ENCODE assay signal across 15 mouse cellular contexts in genomic region chr4:57114617-57115592, GRCm38 (mm10). TPM values are rescaled to one million over a fixed set of nuclear protein-coding genes. Genes with fewer than 3 reads are reported as not detected.
A peak's percentile ranks its signal among the peaks of the same experiment; 100 is the strongest.
DNase-seq lines count a peak whose midpoint lies in the region; ATAC-seq lines count a peak whose summit lies in the region.
"Had no signal": no experiment of that assay in that cellular context is flagged by ENCODE, and none has a peak within 500 bp of the region (broad histone marks: within the 10 kb centered on the region; RNA-seq: fewer than 3 reads in every experiment).

No protein-coding gene starts in this region.

- no peak overlapping the region for H3K4me3 ChIP-seq in hindbrain, embryonic 13.5 days
- no peak overlapping the region for H3K4me3 ChIP-seq in hindbrain, embryonic 11.5 days (ENCODE audit: low read depth, low read length)
- no peak overlapping the region for H3K4me3 ChIP-seq in liver, embryonic 13.5 days (replicated peaks)
- no peak overlapping the region for H3K4me3 ChIP-seq in forebrain, embryonic 10.5 days
- H3K4me3 ChIP-seq: forebrain, embryonic 12.5 days; midbrain, embryonic 10.5 days had no signal

- no peaks in the 10 kb centered on the region for H3K27me3 ChIP-seq in hindbrain, embryonic 13.5 days
- H3K27me3 ChIP-seq in hindbrain, embryonic 11.5 days (ENCODE audit: control insufficient read depth, insufficient read depth, low read length) = no peaks in the 10 kb centered on the region
- H3K27me3 ChIP-seq in liver, embryonic 13.5 days = no peaks in the 10 kb centered on the region
- no peaks in the 10 kb centered on the region for H3K27me3 ChIP-seq in forebrain, embryonic 10.5 days (ENCODE audit: poor library complexity, severe bottlenecking)
- H3K27me3 ChIP-seq: forebrain, embryonic 12.5 days had no signal

- H3K9ac ChIP-seq in hindbrain, embryonic 13.5 days = no peak overlapping the region
- no peak overlapping the region for H3K9ac ChIP-seq in hindbrain, embryonic 11.5 days (ENCODE audit: low read depth, low read length)
- H3K9ac ChIP-seq in liver, embryonic 13.5 days = peak overlapping the region; percentile 4; the same call in 1 of the 2 replicates
- H3K9ac ChIP-seq: forebrain, embryonic 12.5 days had no signal

- no peak overlapping the region for H3K27ac ChIP-seq in hindbrain, embryonic 13.5 days
- H3K27ac ChIP-seq in hindbrain, embryonic 11.5 days (ENCODE audit: low read depth, low read length) = no peak overlapping the region
- H3K27ac ChIP-seq in liver, embryonic 13.5 days = peak overlapping the region; percentile 79
- no peak overlapping the region for H3K27ac ChIP-seq in forebrain, embryonic 10.5 days
- H3K27ac ChIP-seq: forebrain, embryonic 12.5 days; midbrain, embryonic 10.5 days had no signal

- no peak for DNase-seq in hindbrain, embryonic 11.5 days (ENCODE audit: low spot score)
- DNase-seq in gastrocnemius, postnatal 10 days = peak; percentile 16
- DNase-seq in liver, embryonic 13.5 days = no peak
- DNase-seq in skeletal muscle tissue, adult 2 months (ENCODE audit: low read depth, low spot score) = peak; percentile 34
- DNase-seq in forebrain, embryonic 10.5 days (ENCODE audit: extremely low spot score, low spot score) = no peak
- DNase-seq in kidney, postnatal 10 days = no peak
- no peak for DNase-seq in cerebellum, adult 8-10 months
- DNase-seq: B cell, adult 2 months; heart, postnatal 14 days; thymus, adult 18-20 months had no signal

- H3K9me3 ChIP-seq in hindbrain, embryonic 13.5 days = no peaks in the 10 kb centered on the region
- H3K9me3 ChIP-seq in hindbrain, embryonic 11.5 days (ENCODE audit: control insufficient read depth, low read length) = no peaks in the 10 kb centered on the region
- no peaks in the 10 kb centered on the region for H3K9me3 ChIP-seq in liver, embryonic 13.5 days (replicated peaks)
- no peaks in the 10 kb centered on the region for H3K9me3 ChIP-seq in forebrain, embryonic 10.5 days
- H3K9me3 ChIP-seq: forebrain, embryonic 12.5 days; midbrain, embryonic 10.5 days had no signal

- peaks cover 8% of the 10 kb centered on the region; the same call in 1 of the 2 replicates for H3K4me1 ChIP-seq in hindbrain, embryonic 13.5 days (replicated peaks)
- H3K4me1 ChIP-seq in hindbrain, embryonic 11.5 days (replicated peaks; ENCODE audit: control insufficient read depth, insufficient read depth, low read length) = no peaks in the 10 kb centered on the region
- H3K4me1 ChIP-seq in liver, embryonic 13.5 days (replicated peaks) = peaks cover 52% of the 10 kb centered on the region
- H3K4me1 ChIP-seq in forebrain, embryonic 10.5 days = peaks cover 10% of the 10 kb centered on the region

- no peaks in the 10 kb centered on the region for H3K36me3 ChIP-seq in hindbrain, embryonic 13.5 days
- no peaks in the 10 kb centered on the region for H3K36me3 ChIP-seq in hindbrain, embryonic 11.5 days (ENCODE audit: control insufficient read depth, insufficient read depth, low read length)
- H3K36me3 ChIP-seq in liver, embryonic 13.5 days = no peaks in the 10 kb centered on the region
- no peaks in the 10 kb centered on the region for H3K36me3 ChIP-seq in forebrain, embryonic 10.5 days (replicated peaks)
- H3K36me3 ChIP-seq: forebrain, embryonic 12.5 days; midbrain, embryonic 10.5 days had no signal

- ATAC-seq in hindbrain, embryonic 13.5 days (ENCODE audit: low FRiP score) = 0 out of 2 replicates have a peak, but pooled peaks have one; percentile 33
- ATAC-seq in hindbrain, embryonic 11.5 days (ENCODE audit: low FRiP score) = no peak
- ATAC-seq in liver, embryonic 13.5 days (ENCODE audit: low read depth) = peak; percentile 72
- ATAC-seq: intestine, postnatal 0 days had no signal

- WGBS in hindbrain, embryonic 13.5 days = 81% methylated on average over 19 of the region's 19 CpGs
- WGBS in hindbrain, embryonic 11.5 days = 78% methylated on average over 19 of the region's 19 CpGs
- 54% methylated on average over 19 of the region's 19 CpGs for WGBS in liver, embryonic 13.5 days (ENCODE audit: insufficient replicate concordance)
- WGBS in forebrain, embryonic 10.5 days = 77% methylated on average over 19 of the region's 19 CpGs

- no peak overlapping the region for H3K4me2 ChIP-seq in hindbrain, embryonic 13.5 days
- no peak overlapping the region for H3K4me2 ChIP-seq in hindbrain, embryonic 11.5 days (replicated peaks; ENCODE audit: low read depth, low read length)
- H3K4me2 ChIP-seq in liver, embryonic 13.5 days = peak overlapping the region; percentile 36
- H3K4me2 ChIP-seq: forebrain, embryonic 12.5 days had no signal

RNA-seq across cellular contexts. Expression of gene Epb41l4b, which starts 28.3 kb away (rescaled TPM):
- polyA plus RNA-seq in hindbrain, embryonic 13.5 days (2015; fragmentation: Nextera tagmentation; extraction: Ambion mirVana) = 1.7 and 2.1 TPM in 2 replicates
- 1.4 and 1.7 TPM in 2 replicates for polyA plus RNA-seq in hindbrain, embryonic 11.5 days (2014; fragmentation: Nextera tagmentation; extraction: Ambion mirVana)
- 1 to 10 TPM; 8.1 to 8.7 TPM for total RNA-seq in gastrocnemius, postnatal 10 days (2021)
- polyA plus RNA-seq in liver, embryonic 13.5 days (2015; fragmentation: Nextera tagmentation; extraction: Ambion mirVana) = 1.3 and 1.5 TPM in 2 replicates
- polyA plus RNA-seq in forebrain, embryonic 10.5 days (2016; fragmentation: Nextera tagmentation; extraction: Ambion mirVana) = 0.37 and 0.38 TPM in 2 replicates
- total RNA-seq: MEL had no signal

Comparison
In these comparisons a context has a peak if more than half of its experiments do, and no peak if none do; other contexts are left out.
1. DNase-seq: peak in gastrocnemius, postnatal 10 days (single experiment) and skeletal muscle tissue, adult 2 months (single experiment); none in hindbrain, embryonic 11.5 days (single experiment), liver, embryonic 13.5 days (single experiment), forebrain, embryonic 10.5 days (single experiment), kidney, postnatal 10 days (single experiment) and cerebellum, adult 8-10 months (single experiment).